Mouse (Mus musculus): ENCODE measurements at regions not wholly inside any gene's neighbourhood (a gene's known extent, or its start where the extent isn't known, plus 50 kb on each side); places are given as distances from the start of the nearest gene placed in this dataset.
"Not testable (repeated sequence)": the region's sequence is repeated elsewhere in the genome, so short reads cannot be mapped to it uniquely, and the experiment has no call there.

DNA sequence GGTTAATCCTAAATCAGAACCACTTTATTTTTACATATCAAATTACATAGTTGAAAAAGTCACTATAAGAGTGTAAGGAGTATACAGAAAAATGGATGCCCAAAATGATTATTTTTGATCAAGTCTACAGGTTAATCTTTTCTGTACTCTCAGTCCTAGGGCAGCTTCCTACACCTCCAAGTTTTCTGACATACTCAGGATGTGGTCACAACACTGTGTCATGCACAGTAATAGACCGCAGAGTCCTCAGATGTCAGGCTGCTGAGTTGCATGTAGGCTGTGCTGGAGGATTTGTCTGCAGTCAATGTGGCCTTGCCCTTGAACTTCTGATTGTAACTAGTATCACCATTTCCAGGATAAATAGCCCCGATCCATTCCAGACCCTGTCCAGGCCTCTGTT lies 925.1 kb downstream of the Adam6a start:
- H3K4me3 ChIP-seq = no peak overlapping the region
- WGBS = 92% methylated on average over 2 of the region's 2 CpGs
- H3K36me3 ChIP-seq = no peaks in the 10 kb centered on the region
- no peak overlapping the region for H3K27ac ChIP-seq (replicated peaks)
- no peak for ATAC-seq (ENCODE audit: low read depth)
- no peaks in the 10 kb centered on the region for H3K4me1 ChIP-seq (replicated peaks)
- no peaks in the 10 kb centered on the region for H3K27me3 ChIP-seq
- no peak overlapping the region for H3K4me2 ChIP-seq
- H3K9me3 ChIP-seq = peaks cover 28% of the 10 kb centered on the region
- no peak overlapping the region for H3K9ac ChIP-seq

DNA sequence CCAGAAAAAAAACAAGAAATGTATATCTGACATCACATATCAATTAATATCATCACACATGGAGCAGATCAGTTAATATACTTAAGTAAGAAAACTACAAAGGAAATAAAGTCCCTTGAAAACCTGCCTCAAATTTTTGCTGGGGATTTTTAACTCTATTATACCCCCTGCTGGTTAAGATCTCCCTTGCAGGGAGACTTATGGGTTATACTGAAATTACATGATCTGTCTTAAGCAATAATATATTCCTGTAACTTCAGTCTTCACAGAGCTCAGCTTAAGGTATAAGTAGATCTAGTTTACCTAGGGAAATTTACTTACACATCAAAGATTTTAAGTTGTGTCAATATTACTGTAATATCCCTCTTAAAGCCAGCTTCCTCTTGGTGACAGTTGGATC lies 929.0 kb downstream of the Adam6a start:
- H3K9ac ChIP-seq; H3K27me3 ChIP-seq; H3K27ac ChIP-seq (replicated peaks); H3K4me1 ChIP-seq (replicated peaks); H3K4me2 ChIP-seq; ATAC-seq (ENCODE audit: low read depth); H3K36me3 ChIP-seq; H3K4me3 ChIP-seq: not testable (repeated sequence)
- H3K9me3 ChIP-seq = peaks cover 30% of the 10 kb centered on the region

- WGBS = 82% methylated on average over 3 of the region's 3 CpGs
- H3K9ac ChIP-seq = no peak overlapping the region
- no peak overlapping the region for H3K4me2 ChIP-seq
- H3K27me3 ChIP-seq = no peaks in the 10 kb centered on the region
- no peaks in the 10 kb centered on the region for H3K4me1 ChIP-seq (replicated peaks)
- H3K4me3 ChIP-seq = no peak overlapping the region
- H3K9me3 ChIP-seq = peaks cover 30% of the 10 kb centered on the region
- H3K36me3 ChIP-seq = no peaks in the 10 kb centered on the region
- H3K27ac ChIP-seq (replicated peaks) = no peak overlapping the region
- no peak for ATAC-seq (ENCODE audit: low read depth)
These were observed 935.0 kb downstream of the Adam6a start for GRCm38 (mm10) chr12:114478741-114479140.

- H3K9me3 ChIP-seq = 0 out of 2 replicates have a peak, but pooled peaks cover 16% of the 10 kb centered on the region
- H3K36me3 ChIP-seq; H3K4me3 ChIP-seq; H3K4me2 ChIP-seq; H3K27ac ChIP-seq (replicated peaks); H3K9ac ChIP-seq; H3K27me3 ChIP-seq; H3K4me1 ChIP-seq (replicated peaks); ATAC-seq (ENCODE audit: low read depth): not testable (repeated sequence)
- 68% methylated on average over 2 of the region's 2 CpGs for WGBS
These were observed 949.9 kb downstream of the Adam6a start for GRCm38 (mm10) chr12:114493500-114494031.

DNA sequence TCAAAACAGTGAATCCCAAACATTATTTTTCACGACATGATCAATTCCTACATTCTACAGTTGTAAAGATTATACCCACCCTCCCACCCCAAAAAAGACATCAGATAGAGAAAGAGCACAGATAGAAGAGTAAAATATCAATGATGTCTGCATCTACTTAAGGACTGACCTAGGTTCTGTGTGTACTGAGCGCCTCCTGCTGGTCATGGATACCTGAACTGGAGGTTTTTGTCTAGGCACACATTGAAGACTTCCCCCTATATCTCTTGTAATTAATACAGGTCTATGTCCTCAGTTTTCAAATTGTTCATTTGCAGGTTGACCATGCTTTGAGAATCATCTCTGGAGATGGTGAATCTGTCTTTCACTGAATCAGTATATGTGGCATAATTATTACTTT lies 952.0 kb downstream of the Adam6a start:
- H3K9ac ChIP-seq = no peak overlapping the region
- H3K4me3 ChIP-seq = no peak overlapping the region
- no peaks in the 10 kb centered on the region for H3K27me3 ChIP-seq
- no peaks in the 10 kb centered on the region for H3K4me1 ChIP-seq (replicated peaks)
- ATAC-seq (ENCODE audit: low read depth) = no peak
- 27% methylated on average over 2 of the region's 2 CpGs for WGBS
- H3K36me3 ChIP-seq = no peaks in the 10 kb centered on the region
- no peak overlapping the region for H3K4me2 ChIP-seq
- 0 out of 2 replicates have a peak, but pooled peaks cover 16% of the 10 kb centered on the region for H3K9me3 ChIP-seq
- H3K27ac ChIP-seq (replicated peaks) = no peak overlapping the region

- Histone ChIP-seq H3K9ac (no peak overlapping the region), H3K27ac (replicated peaks) (no peak overlapping the region), H3K9me3 (peaks cover 8% of the 10 kb centered on the region; the same call in 1 of the 2 replicates), H3K27me3 (no peaks in the 10 kb centered on the region), H3K4me2 (no peak overlapping the region), H3K36me3 (no peaks in the 10 kb centered on the region), H3K4me1 (replicated peaks) (no peaks in the 10 kb centered on the region), H3K4me3 (no peak overlapping the region)
- ATAC-seq (ENCODE audit: low read depth) = no peak
- WGBS = 85% methylated on average over 2 of the region's 2 CpGs
These were observed 969.4 kb downstream of the Adam6a start for GRCm38 (mm10) chr12:114513143-114513542.

DNA sequence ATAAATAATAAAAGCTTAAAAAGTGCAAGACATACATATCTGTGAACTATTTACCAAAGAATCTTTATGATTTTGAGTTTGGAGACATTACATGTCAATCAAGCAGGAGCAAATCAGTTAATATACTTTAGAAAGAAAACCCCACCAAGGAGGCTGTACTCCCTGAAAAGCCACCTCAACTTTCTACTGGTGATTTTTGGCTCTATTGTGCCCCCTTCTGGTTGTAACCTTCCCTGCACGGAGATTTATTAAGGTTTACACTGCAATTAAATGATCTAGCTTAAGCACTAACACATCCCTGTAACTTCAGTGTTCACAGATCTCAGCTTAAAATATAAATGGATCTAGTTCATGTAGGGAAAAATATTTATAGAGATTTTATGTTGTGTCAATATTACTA lies 998.4 kb downstream of the Adam6a start:
- H3K27me3 ChIP-seq; H3K27ac ChIP-seq (replicated peaks); ATAC-seq (ENCODE audit: low read depth); H3K9ac ChIP-seq; H3K4me1 ChIP-seq (replicated peaks); H3K4me3 ChIP-seq; H3K36me3 ChIP-seq; H3K4me2 ChIP-seq: not testable (repeated sequence)
- 49% methylated on average over 1 of the region's 1 CpGs for WGBS
- H3K9me3 ChIP-seq = peaks cover 13% of the 10 kb centered on the region; the same call in 1 of the 2 replicates

GRCm38 (mm10) chr12:114544931-114545330 lies 1001.2 kb downstream of the Adam6a start:
- H3K27me3 ChIP-seq; ATAC-seq (ENCODE audit: low read depth); H3K36me3 ChIP-seq; H3K9ac ChIP-seq; H3K4me2 ChIP-seq; H3K27ac ChIP-seq (replicated peaks); H3K4me1 ChIP-seq (replicated peaks); H3K4me3 ChIP-seq: not testable (repeated sequence)
- WGBS = 71% methylated on average over 1 of the region's 1 CpGs
- peaks cover 37% of the 10 kb centered on the region for H3K9me3 ChIP-seq

DNA sequence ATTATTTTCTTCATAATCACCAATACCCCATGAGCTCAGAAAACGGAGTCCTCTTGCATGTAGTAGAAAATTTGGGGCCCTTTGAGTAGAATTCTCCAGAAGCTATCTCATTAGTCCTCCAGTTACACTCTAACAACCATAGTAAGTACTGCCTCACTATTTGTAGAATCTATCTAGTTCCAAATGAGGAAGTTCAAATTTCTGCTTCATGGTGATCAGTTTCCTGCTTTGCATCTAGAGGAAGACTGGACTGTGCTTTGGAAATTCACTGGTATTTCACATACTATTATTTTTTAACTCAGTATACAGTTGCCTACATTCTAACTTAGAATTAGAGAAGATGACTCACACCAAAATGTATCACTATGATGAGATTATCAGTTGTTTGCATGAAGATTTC lies 1018.7 kb downstream of the Adam6a start:
- Histone ChIP-seq H3K4me3 (no peak overlapping the region), H3K9me3 (peaks cover 43% of the 10 kb centered on the region), H3K4me1 (replicated peaks) (no peaks in the 10 kb centered on the region), H3K36me3 (no peaks in the 10 kb centered on the region), H3K9ac (no peak overlapping the region), H3K27ac (replicated peaks) (no peak overlapping the region), H3K27me3 (no peaks in the 10 kb centered on the region), H3K4me2 (no peak overlapping the region)
- no peak for ATAC-seq (ENCODE audit: low read depth)
- WGBS = 67% methylated on average over 1 of the region's 1 CpGs

DNA sequence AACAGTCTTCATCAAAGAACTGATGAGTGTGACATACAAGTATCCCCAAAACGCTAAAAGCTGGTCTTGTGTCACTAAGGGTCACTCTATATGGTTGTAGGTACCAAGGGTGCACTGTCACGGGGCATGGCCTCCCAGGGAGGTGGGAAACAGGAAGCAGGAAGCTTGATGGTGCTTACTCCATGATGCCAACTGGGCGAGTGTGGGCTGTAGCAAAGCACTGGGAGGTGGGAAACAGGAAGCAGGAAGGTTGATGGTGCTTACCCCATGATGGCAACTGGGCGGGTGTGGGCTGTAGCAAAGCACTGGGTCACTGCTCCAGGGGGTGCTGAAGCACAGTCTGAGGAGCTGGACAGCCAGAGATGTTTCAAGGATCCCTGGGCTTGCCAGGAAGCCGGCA lies 1019.3 kb downstream of the Adam6a start:
- no peaks in the 10 kb centered on the region for H3K4me1 ChIP-seq (replicated peaks)
- no peaks in the 10 kb centered on the region for H3K36me3 ChIP-seq
- peaks cover 43% of the 10 kb centered on the region for H3K9me3 ChIP-seq
- no peak overlapping the region for H3K4me3 ChIP-seq
- no peaks in the 10 kb centered on the region for H3K27me3 ChIP-seq
- no peak overlapping the region for H3K27ac ChIP-seq (replicated peaks)
- H3K9ac ChIP-seq = no peak overlapping the region
- no peak overlapping the region for H3K4me2 ChIP-seq
- no peak for ATAC-seq (ENCODE audit: low read depth)
- WGBS = 67% methylated on average over 5 of the region's 5 CpGs

- WGBS = 64% methylated on average over 1 of the region's 1 CpGs
- Histone ChIP-seq H3K4me3 (no peak overlapping the region), H3K4me2 (no peak overlapping the region), H3K27ac (replicated peaks) (no peak overlapping the region), H3K36me3 (no peaks in the 10 kb centered on the region), H3K9me3 (peaks cover 40% of the 10 kb centered on the region), H3K4me1 (replicated peaks) (no peaks in the 10 kb centered on the region), H3K9ac (no peak overlapping the region), H3K27me3 (no peaks in the 10 kb centered on the region)
- ATAC-seq (ENCODE audit: low read depth) = no peak
These were observed 1020.0 kb downstream of the Adam6a start for GRCm38 (mm10) chr12:114563683-114564082.

GRCm38 (mm10) chr12:114564329-114564728 lies 1020.6 kb downstream of the Adam6a start:
- Histone ChIP-seq H3K9ac (no peak overlapping the region), H3K4me3 (no peak overlapping the region), H3K9me3 (peaks cover 42% of the 10 kb centered on the region), H3K27me3 (no peaks in the 10 kb centered on the region), H3K4me1 (replicated peaks) (no peaks in the 10 kb centered on the region), H3K27ac (replicated peaks) (no peak overlapping the region), H3K4me2 (no peak overlapping the region), H3K36me3 (no peaks in the 10 kb centered on the region)
- no peak for ATAC-seq (ENCODE audit: low read depth)
- 79% methylated on average over 2 of the region's 2 CpGs for WGBS

- Histone ChIP-seq H3K4me2 (no peak overlapping the region), H3K27ac (replicated peaks) (no peak overlapping the region), H3K9ac (no peak overlapping the region), H3K4me1 (replicated peaks) (no peaks in the 10 kb centered on the region), H3K36me3 (no peaks in the 10 kb centered on the region), H3K9me3 (peaks cover 35% of the 10 kb centered on the region), H3K4me3 (no peak overlapping the region), H3K27me3 (no peaks in the 10 kb centered on the region)
- 64% methylated on average over 1 of the region's 1 CpGs for WGBS
- ATAC-seq (ENCODE audit: low read depth) = no peak
These were observed 1039.7 kb downstream of the Adam6a start for GRCm38 (mm10) chr12:114583371-114583770.

All from neural tube, embryonic 13.5 days (tissue).